Mouse (Mus musculus): Measurements from ENCODE around the gene Olfr1425. TPM values are rescaled to one million over a fixed set of nuclear protein-coding genes. Genes with fewer than 3 reads are reported as not detected.
"Not testable (repeated sequence)": the region's sequence is repeated elsewhere in the genome, so short reads cannot be mapped to it uniquely, and the experiment has no call there.

Olfr1425 gene
- polyA plus RNA-seq, 1 experiment from 2014 or later = not detected

DNA sequence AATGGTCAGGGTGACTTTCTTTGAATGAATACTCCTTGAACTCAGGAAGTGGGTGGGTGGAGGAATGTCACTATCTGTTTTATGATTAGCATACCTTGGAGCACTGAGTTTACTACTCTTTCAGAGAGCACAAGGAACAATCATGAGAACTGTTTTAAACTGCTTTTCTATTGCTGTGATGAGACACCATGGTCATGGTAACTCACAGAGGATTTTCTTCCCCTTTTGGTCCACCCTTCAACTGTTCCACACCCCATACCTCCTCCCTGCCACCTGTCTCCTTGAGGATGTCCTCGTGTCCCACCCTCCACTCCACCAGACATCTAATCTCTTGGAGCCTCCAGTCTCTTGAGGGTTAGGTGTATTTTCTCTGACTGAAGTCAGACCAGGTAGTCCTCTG, 9.7 kb downstream of the Olfr1425 start:
- ATAC-seq (ENCODE audit: insufficient number of reproducible peaks, insufficient read depth, low FRiP score, low read depth); H3K4me1 ChIP-seq (ENCODE audit: control insufficient read depth, insufficient read depth, low read length); H3K27ac ChIP-seq (ENCODE audit: low read length); H3K4me3 ChIP-seq (ENCODE audit: low read depth, low read length); H3K4me2 ChIP-seq (replicated peaks; ENCODE audit: low read depth, low read length); H3K36me3 ChIP-seq (ENCODE audit: control insufficient read depth, insufficient read depth, low read length); H3K27me3 ChIP-seq (ENCODE audit: control insufficient read depth, insufficient read depth, low read length); H3K9ac ChIP-seq (replicated peaks; ENCODE audit: low read depth, low read length); H3K9me3 ChIP-seq (ENCODE audit: control insufficient read depth, low read depth, low read length): not testable (repeated sequence)
- 68% methylated on average over 1 of the region's 1 CpGs for WGBS

DNA sequence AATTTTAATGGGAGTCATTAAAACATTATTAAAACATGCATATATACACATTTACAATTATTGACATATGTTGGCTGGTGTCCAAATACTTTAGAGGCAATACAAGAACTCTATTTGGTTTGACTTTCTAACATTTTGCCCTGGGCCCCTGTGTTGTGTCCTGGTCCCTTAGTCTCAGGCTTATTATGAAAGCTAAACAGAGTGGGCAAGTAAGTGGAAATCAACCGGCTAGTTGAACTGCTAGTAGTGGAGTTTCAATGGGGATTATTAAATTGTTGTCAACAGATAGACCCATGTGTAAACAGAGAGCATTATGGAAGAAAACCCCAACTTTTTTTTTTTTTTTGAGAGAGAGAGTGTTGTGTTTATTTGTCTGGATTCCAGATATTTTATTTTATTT, 14.9 kb downstream of the Olfr1425 start, which contains the start of gene Olfr1424:
TSS of gene Olfr1424 (minus strand) at position 101 of the 400 bp plus-strand sequence.
- WGBS = 86% methylated on average over 1 of the region's 1 CpGs
- not testable (repeated sequence) for H3K9ac ChIP-seq (replicated peaks; ENCODE audit: low read depth, low read length); ATAC-seq (ENCODE audit: insufficient number of reproducible peaks, insufficient read depth, low FRiP score, low read depth)

DNA sequence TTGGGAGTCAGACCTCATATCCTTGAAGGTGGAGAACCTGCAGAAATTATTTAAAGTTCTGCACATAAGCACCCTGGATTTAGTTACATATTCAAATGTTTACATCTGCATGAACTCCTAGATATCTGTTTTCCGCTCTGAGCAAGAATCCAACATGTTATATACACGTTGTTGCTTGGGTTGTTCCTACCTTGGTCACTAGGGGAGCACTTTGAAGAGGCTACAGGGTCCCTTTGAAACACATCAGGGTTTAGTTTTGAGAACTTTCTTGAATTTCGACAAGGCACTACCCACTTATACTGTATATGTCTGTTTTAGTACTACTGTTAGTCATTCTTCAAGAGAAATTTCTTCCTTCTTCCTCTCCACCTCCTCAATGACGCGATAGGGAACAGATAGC, 34.4 kb downstream of the Olfr1425 start:
- H3K9ac ChIP-seq (replicated peaks; ENCODE audit: low read depth, low read length) = no peak overlapping the region
- 88% methylated on average over 5 of the region's 5 CpGs for WGBS
- ATAC-seq (ENCODE audit: insufficient number of reproducible peaks, insufficient read depth, low FRiP score, low read depth) = no peak
- no peaks in the 10 kb centered on the region for H3K4me1 ChIP-seq (ENCODE audit: control insufficient read depth, insufficient read depth, low read length)
- no peaks in the 10 kb centered on the region for H3K36me3 ChIP-seq (ENCODE audit: control insufficient read depth, insufficient read depth, low read length)
- no peaks in the 10 kb centered on the region for H3K9me3 ChIP-seq (ENCODE audit: control insufficient read depth, low read depth, low read length)
- no peak overlapping the region for H3K27ac ChIP-seq (ENCODE audit: low read length)
- no peak overlapping the region for H3K4me2 ChIP-seq (replicated peaks; ENCODE audit: low read depth, low read length)
- no peak overlapping the region for H3K4me3 ChIP-seq (ENCODE audit: low read depth, low read length)
- no peaks in the 10 kb centered on the region for H3K27me3 ChIP-seq (ENCODE audit: control insufficient read depth, insufficient read depth, low read length)

More for the DNA sequence above, 14.9 kb downstream of the Olfr1425 start, which contains the start of gene Olfr1424:
- not testable (repeated sequence) for H3K27ac ChIP-seq (ENCODE audit: low read length); H3K4me2 ChIP-seq (replicated peaks; ENCODE audit: low read depth, low read length); H3K27me3 ChIP-seq (ENCODE audit: control insufficient read depth, insufficient read depth, low read length); H3K4me1 ChIP-seq (ENCODE audit: control insufficient read depth, insufficient read depth, low read length); H3K4me3 ChIP-seq (ENCODE audit: low read depth, low read length); H3K9me3 ChIP-seq (ENCODE audit: control insufficient read depth, low read depth, low read length); H3K36me3 ChIP-seq (ENCODE audit: control insufficient read depth, insufficient read depth, low read length)

DNA sequence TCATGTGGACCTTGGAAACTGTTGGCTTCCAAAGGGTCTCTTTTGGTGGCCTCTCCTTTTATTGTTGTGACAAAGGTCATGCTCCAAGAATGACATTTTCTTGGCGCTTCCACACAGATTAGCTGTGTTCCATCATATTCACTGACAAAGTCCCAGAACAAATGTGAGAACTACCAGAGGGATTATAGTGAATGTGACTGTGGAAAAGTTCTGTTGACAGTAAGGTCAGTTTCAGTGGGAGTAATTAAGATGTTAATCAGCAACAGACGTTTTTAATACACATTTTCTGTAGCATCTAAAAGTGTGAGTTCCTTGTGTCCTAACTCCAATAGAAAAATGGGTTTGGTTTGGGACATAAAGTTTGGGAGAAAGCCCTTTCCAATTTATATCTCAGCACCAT, 36.3 kb downstream of the Olfr1425 start, which contains the start of gene Olfr1423:
TSS of gene Olfr1423 (minus strand) at position 101 of the 400 bp plus-strand sequence.
- H3K4me1 ChIP-seq (ENCODE audit: control insufficient read depth, insufficient read depth, low read length) = no peaks in the 10 kb centered on the region
- no peaks in the 10 kb centered on the region for H3K27me3 ChIP-seq (ENCODE audit: control insufficient read depth, insufficient read depth, low read length)
- H3K36me3 ChIP-seq (ENCODE audit: control insufficient read depth, insufficient read depth, low read length) = no peaks in the 10 kb centered on the region
- no peak within 1 kb of the TSS for H3K4me2 ChIP-seq (replicated peaks; ENCODE audit: low read depth, low read length)
- no peak for ATAC-seq (ENCODE audit: insufficient number of reproducible peaks, insufficient read depth, low FRiP score, low read depth)
- H3K27ac ChIP-seq (ENCODE audit: low read length) = no peak within 1 kb of the TSS
- 55% methylated on average over 2 of the region's 2 CpGs for WGBS
- H3K4me3 ChIP-seq (ENCODE audit: low read depth, low read length) = no peak within 1 kb of the TSS
- H3K9me3 ChIP-seq (ENCODE audit: control insufficient read depth, low read depth, low read length) = no peaks in the 10 kb centered on the region
- H3K9ac ChIP-seq (replicated peaks; ENCODE audit: low read depth, low read length) = no peak within 1 kb of the TSS

DNA sequence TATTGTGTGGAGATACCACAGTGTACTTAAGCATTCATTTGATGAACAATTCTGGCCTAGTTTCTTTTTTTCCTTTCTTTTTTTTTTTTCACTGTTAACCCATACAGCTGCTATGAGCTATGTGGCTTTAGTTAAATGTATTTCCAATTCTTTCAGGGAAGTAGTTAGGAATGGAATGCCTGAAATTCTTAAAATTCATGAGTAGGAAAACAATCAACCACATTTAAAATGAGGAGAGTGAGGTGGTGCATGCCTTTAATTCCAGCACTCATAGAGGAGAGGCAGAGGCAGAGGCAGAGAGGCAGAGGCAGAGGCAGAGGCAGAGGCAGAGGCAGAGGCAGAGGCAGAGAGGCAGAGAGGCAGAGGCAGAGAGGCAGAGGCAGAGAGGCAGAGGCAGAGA, 39.8 kb downstream of the Olfr1425 start:
- no peak overlapping the region for H3K9ac ChIP-seq (replicated peaks; ENCODE audit: low read depth, low read length)
- H3K36me3 ChIP-seq (ENCODE audit: control insufficient read depth, insufficient read depth, low read length) = no peaks in the 10 kb centered on the region
- H3K9me3 ChIP-seq (ENCODE audit: control insufficient read depth, low read depth, low read length) = no peaks in the 10 kb centered on the region
- no peak overlapping the region for H3K4me3 ChIP-seq (ENCODE audit: low read depth, low read length)
- H3K4me1 ChIP-seq (ENCODE audit: control insufficient read depth, insufficient read depth, low read length) = no peaks in the 10 kb centered on the region
- no peaks in the 10 kb centered on the region for H3K27me3 ChIP-seq (ENCODE audit: control insufficient read depth, insufficient read depth, low read length)
- H3K4me2 ChIP-seq (replicated peaks; ENCODE audit: low read depth, low read length) = no peak overlapping the region
- H3K27ac ChIP-seq (ENCODE audit: low read length) = no peak overlapping the region
- no peak for ATAC-seq (ENCODE audit: insufficient number of reproducible peaks, insufficient read depth, low FRiP score, low read depth)

DNA sequence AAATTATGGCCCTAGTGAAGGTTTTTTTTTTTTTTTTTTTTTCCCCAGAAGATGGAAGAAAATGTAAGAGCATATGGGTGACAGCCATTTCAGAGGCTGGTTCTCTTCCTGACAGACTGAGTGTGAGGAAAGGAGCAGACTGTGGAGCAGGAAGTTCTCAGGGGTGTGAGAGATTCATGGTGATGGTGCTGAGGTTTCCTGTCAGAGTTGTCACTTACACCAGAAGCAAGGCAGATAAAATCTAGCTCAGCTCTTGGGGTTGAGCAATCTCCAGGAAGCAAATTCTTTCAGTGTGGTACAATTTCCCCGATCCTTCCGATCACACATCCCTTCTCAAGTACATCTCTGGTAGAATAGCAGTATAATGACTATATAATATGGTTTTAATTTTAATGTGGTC, 50.9 kb downstream of the Olfr1425 start:
- no peaks in the 10 kb centered on the region for H3K4me1 ChIP-seq (ENCODE audit: control insufficient read depth, insufficient read depth, low read length)
- H3K27me3 ChIP-seq (ENCODE audit: control insufficient read depth, insufficient read depth, low read length) = no peaks in the 10 kb centered on the region
- no peaks in the 10 kb centered on the region for H3K36me3 ChIP-seq (ENCODE audit: control insufficient read depth, insufficient read depth, low read length)
- ATAC-seq (ENCODE audit: insufficient number of reproducible peaks, insufficient read depth, low FRiP score, low read depth) = no peak
- no peak overlapping the region for H3K4me2 ChIP-seq (replicated peaks; ENCODE audit: low read depth, low read length)
- no peak overlapping the region for H3K27ac ChIP-seq (ENCODE audit: low read length)
- WGBS = 88% methylated on average over 2 of the region's 2 CpGs
- no peak overlapping the region for H3K4me3 ChIP-seq (ENCODE audit: low read depth, low read length)
- H3K9ac ChIP-seq (replicated peaks; ENCODE audit: low read depth, low read length) = no peak overlapping the region
- no peaks in the 10 kb centered on the region for H3K9me3 ChIP-seq (ENCODE audit: control insufficient read depth, low read depth, low read length)

DNA sequence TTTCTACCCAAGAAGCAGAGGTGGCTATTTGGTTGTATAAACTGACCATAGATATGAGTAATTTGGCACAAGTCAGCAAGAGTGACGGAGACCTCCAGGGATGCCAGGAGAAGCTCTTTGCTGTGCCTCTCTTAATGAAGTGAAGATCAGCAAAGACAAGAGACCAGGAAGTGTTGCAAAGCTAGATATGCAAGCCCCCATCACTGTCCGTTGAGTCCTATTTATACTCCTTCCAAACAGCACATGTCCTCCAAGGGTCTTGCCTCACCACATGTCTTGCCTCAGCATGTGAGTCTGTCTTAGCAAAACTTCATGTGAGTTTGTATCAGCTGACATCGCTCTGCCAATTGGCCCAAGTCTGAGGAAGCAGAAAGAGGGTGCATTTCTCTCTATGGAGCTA, 52.2 kb downstream of the Olfr1425 start:
- 90% methylated on average over 3 of the region's 3 CpGs for WGBS
- Histone ChIP-seq H3K4me1 (ENCODE audit: control insufficient read depth, insufficient read depth, low read length) (no peaks in the 10 kb centered on the region), H3K27ac (ENCODE audit: low read length) (no peak overlapping the region), H3K9me3 (ENCODE audit: control insufficient read depth, low read depth, low read length) (no peaks in the 10 kb centered on the region), H3K36me3 (ENCODE audit: control insufficient read depth, insufficient read depth, low read length) (no peaks in the 10 kb centered on the region), H3K4me3 (ENCODE audit: low read depth, low read length) (no peak overlapping the region), H3K9ac (replicated peaks; ENCODE audit: low read depth, low read length) (no peak overlapping the region), H3K27me3 (ENCODE audit: control insufficient read depth, insufficient read depth, low read length) (no peaks in the 10 kb centered on the region), H3K4me2 (replicated peaks; ENCODE audit: low read depth, low read length) (no peak overlapping the region)
- no peak for ATAC-seq (ENCODE audit: insufficient number of reproducible peaks, insufficient read depth, low FRiP score, low read depth)

DNA sequence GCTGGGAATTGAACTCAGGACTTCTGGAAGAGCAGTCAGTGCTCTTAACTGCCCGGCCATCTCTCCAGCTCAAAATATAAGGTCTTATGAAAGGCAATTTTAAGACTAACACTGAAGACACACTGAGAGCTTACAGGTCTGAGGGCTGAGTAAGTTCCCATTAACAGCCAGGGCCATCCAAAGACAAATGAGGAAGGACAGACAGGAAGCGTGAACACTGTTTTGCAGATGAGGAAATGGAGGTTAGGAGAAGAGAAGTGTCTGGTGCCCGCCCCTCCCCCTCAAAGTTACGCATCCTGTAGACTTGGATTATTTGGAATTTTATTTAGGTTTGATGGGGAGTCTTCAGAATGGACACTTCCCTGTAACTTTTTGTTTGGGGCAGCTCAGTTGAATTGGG, 53.4 kb downstream of the Olfr1425 start:
- Histone ChIP-seq H3K27ac (ENCODE audit: low read length) (no peak overlapping the region), H3K9ac (replicated peaks; ENCODE audit: low read depth, low read length) (no peak overlapping the region), H3K4me3 (ENCODE audit: low read depth, low read length) (no peak overlapping the region), H3K4me2 (replicated peaks; ENCODE audit: low read depth, low read length) (no peak overlapping the region), H3K27me3 (ENCODE audit: control insufficient read depth, insufficient read depth, low read length) (no peaks in the 10 kb centered on the region), H3K36me3 (ENCODE audit: control insufficient read depth, insufficient read depth, low read length) (no peaks in the 10 kb centered on the region), H3K4me1 (ENCODE audit: control insufficient read depth, insufficient read depth, low read length) (no peaks in the 10 kb centered on the region), H3K9me3 (ENCODE audit: control insufficient read depth, low read depth, low read length) (no peaks in the 10 kb centered on the region)
- no peak for ATAC-seq (ENCODE audit: insufficient number of reproducible peaks, insufficient read depth, low FRiP score, low read depth)
- WGBS = 80% methylated on average over 4 of the region's 4 CpGs
